Mouse (Mus musculus) adrenal gland, postnatal 36 days (tissue): ENCODE data around the gene Gm42420. TPM values are rescaled to one million over a fixed set of nuclear protein-coding genes. Genes with fewer than 3 reads are reported as not detected.

Experiments
- DNase-seq, 2 experiments: peaks; one replicate each; pipeline ENCODE4 v3.0.0; 2021; ENCODE audit warnings: mixed read lengths in 1 of 2
- long read RNA-seq, 2 experiments: library from polyadenylated mRNA; stranded (forward); transcript quantifications; one replicate each; pipeline ENCODE4 v2.0.0; 2021; ENCODE audit warnings: borderline sequencing depth in 2 of 2
- total RNA-seq, 2 experiments: library from RNA; stranded (reverse); gene quantifications; 2 replicates each; pipeline ENCODE4 v1.2.3; 2021

Gm42420 gene
- total RNA-seq: 1 to 10 TPM in 1 of 2 experiments, not detected in 1; 1.1 TPM
- long read RNA-seq, experiment 1: 0 reads
- long read RNA-seq, experiment 2: 0 reads

GRCm38 (mm10) chr6:39585517-39585916, at the start of gene Gm42420:
Gm42420 (plus strand) TSS chr6:39585753.
- DNase-seq: peak; percentile 46 to 48

DNA sequence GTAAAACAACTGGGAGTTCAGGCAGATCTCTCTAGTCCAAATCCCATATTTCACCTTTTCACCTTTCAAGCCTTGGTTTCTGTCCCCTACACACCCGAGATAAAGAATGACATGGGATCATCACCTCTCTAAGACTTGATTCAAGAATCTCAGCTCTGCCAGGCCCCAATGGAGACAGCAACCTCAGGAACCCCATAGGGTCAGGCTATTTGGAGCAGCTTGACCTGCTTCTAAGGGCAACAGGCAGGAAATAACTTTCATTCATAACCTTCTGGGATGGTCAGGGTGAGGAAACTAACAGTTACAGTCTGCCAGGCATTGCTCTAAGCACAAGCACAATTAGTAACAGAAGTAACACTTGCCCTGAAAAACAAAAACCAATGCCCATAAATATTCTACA, 48.9 kb upstream of the Gm42420 start:
- DNase-seq: no peak

GRCm38 (mm10) chr6:39537276-39537675, 48.3 kb upstream of the Gm42420 start:
- DNase-seq: no peak

DNA sequence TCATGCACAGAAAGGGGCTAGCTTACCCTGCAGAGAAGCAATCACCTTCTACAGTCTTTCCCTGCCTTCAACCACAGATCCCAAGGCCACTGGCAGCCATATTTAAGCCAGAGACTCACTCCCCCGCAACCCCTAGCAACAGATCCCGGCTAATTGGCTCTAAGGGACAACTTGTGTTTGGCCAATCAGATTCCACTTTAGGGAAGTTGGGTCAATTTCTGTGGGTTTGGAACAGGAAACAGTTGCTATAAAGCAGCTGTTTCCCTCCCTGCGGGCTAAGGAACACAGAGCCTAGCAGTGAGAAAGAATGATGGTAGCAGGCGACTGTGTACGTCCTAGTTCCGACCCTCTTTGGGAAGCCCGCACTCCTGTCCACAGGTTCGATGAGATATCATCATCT, 47.3 kb upstream of the Gm42420 start:
- DNase-seq: no peak

DNA sequence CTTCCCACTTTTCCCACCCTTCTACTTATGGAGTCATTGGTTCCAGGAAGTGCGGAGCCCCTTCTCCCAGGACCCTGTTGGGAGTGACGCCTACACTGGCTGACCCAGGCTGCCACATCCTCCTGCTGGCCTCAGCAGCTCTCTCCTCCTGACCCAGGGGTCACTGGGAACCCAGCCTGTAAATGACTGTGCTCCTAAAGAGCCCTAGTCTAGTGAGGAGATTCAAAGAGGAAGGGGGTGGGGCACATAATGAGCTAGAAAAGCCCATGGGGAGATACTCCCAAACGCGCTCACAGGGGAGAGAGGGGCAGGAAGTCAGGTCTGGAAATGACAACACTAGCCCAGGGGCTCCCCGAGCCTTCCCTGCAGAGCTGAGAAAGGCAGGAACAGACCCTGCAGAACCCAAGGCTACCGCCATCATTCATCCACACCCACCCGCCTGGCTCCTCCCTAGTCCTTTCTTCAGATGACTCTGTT, 45.8 kb upstream of the Gm42420 start:
- peak; percentile 27 to 69 for DNase-seq

- DNase-seq: no peak
Observed at GRCm38 (mm10) chr6:39540563-39540962, 45.0 kb upstream of the Gm42420 start.

- peak; percentile 59 to 80 for DNase-seq
Observed at GRCm38 (mm10) chr6:39542631-39543597, 42.6 kb upstream of the Gm42420 start.

DNA sequence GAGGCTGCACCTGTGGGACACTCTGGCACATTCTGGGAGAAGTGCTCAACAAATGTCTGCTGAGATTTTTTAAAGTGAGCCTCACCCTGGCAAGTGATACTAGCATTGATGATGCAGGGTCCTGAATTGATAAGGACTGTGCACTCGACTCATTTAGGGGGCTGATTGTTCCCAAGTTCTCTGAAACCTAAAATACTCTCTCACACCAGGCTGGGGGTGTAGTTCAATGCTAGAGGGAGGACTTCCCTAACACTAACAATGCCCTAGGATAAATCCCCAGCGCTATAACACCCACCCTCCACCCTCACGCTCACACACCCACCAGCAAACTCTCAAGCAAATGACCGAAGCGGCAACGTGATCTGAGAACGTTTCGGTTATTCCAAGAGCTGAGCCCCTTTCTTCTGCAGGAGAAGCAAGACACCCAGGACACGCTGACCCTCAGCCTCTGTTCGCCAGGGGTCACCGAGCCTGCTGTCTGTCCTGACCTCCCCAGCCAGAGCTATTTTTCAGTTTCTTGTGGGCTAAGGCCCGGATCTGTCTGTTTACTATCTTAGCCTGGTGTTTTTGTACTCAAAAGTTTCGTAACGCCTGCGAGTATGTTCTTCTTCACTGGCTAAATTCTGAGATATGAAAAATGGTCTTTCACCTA, 41.7 kb upstream of the Gm42420 start:
- DNase-seq: no peak

- DNase-seq: no peak
Observed at GRCm38 (mm10) chr6:39545474-39545873, 40.1 kb upstream of the Gm42420 start.

- DNase-seq: no peak
Observed at GRCm38 (mm10) chr6:39548030-39548429, 37.5 kb upstream of the Gm42420 start.

DNA sequence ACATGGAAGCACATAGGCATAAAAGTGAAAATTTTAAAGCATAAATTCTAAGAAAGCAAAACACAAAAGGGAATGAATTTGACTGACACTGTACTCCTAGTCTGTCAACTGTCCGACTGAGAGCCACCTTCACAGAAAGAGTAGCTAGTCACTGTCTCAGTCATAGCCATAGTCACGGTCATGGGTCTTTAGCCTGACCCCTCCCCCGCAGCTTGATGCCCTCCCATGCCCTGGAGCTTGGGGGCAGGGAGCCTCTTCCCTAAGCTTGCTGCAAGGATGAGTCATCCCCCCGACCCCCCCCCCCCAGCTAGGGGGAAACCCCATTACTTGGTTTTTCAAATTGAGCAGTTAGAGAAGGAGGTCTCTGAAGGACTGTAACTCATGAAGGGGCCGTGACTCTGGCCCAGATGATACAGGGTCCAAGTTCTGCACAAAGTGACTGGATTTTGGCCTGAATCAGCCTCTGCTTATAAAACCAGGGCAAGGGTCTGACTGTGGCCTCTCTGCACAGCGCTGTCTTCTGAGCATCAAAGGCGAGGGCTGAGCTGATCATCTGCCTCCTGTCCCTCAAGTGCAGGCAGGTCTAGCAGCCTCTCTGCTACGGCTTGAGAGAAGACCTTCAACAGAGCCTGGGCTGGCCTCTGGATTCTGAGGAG, 33.4 kb upstream of the Gm42420 start:
- DNase-seq: peak; percentile 56 to 75

GRCm38 (mm10) chr6:39554888-39555647, 30.5 kb upstream of the Gm42420 start:
- no peak for DNase-seq

- no peak for DNase-seq
Observed at GRCm38 (mm10) chr6:39555648-39555945, 30.0 kb upstream of the Gm42420 start.

GRCm38 (mm10) chr6:39556900-39557659, 28.5 kb upstream of the Gm42420 start:
- peak; percentile 57 to 68 for DNase-seq

GRCm38 (mm10) chr6:39557723-39558261, 27.8 kb upstream of the Gm42420 start, which contains the start of gene Dennd2a:
Dennd2a (minus strand) TSS chr6:39557867.
- peak; percentile 72 to 87 for DNase-seq

GRCm38 (mm10) chr6:39559276-39559939, 26.1 kb upstream of the Gm42420 start:
- no peak for DNase-seq

DNA sequence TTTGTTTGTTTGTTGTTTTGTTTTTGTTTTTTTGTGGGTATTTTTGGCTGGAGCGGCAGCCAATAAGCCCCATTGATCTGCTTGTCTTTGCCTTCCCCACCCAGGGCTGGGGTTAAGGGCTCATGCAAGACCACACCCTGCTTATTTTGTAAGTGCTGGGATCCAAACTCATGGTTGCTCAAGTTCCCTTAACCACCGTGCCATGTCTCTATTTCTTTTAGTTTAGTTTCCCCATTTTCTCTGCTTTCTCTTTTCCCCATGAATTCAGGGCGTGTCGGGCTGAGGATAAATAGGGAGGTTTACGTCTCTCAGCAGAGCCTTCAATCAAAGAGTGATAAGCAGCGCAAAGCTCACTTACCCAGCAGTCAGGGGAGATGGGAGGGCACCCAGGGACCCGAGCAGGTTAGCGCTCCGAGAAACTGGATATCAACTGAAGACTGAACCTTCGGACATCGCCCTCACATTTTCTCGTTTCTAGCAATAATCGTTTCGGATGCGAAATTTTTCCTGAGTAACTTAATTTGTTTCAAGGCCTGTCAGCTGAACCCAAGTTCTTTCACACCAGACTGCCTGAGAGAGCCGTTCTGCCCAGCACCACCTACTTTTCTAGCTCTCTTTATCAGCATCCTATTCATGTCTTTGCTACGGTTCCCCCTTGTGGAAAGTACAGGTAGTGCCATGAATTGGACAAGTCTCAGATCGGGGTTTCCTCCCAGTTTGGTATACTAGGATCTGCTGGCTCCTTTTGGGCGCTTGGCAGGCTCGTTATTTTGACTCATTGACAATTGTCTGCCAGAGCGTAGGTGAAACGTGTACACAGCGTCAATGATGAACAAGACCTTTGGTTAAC, 23.2 kb upstream of the Gm42420 start:
- DNase-seq: peak; percentile 65 to 81

- DNase-seq: peak in 1 of 2 experiments; percentile 34
Observed at GRCm38 (mm10) chr6:39567528-39567927, 18.0 kb upstream of the Gm42420 start.

- DNase-seq: peak; percentile 44 to 56
Observed at GRCm38 (mm10) chr6:39570426-39570825, 15.1 kb upstream of the Gm42420 start.
